Mouse (Mus musculus) E14TG2a.4 (cell line): ENCODE measurements around the gene Setdb1.

Experiments used
- CTCF ChIP-seq: conservative IDR thresholded peaks from 2 replicates; pipeline ENCODE4 v1.5.1; 2014; ENCODE audit warnings: low read length
- NANOG ChIP-seq: IDR thresholded peaks from 2 replicates; pipeline ENCODE4 v1.6.1; 2014; ENCODE audit warnings: borderline replicate concordance, low read length, mixed read lengths

DNA sequence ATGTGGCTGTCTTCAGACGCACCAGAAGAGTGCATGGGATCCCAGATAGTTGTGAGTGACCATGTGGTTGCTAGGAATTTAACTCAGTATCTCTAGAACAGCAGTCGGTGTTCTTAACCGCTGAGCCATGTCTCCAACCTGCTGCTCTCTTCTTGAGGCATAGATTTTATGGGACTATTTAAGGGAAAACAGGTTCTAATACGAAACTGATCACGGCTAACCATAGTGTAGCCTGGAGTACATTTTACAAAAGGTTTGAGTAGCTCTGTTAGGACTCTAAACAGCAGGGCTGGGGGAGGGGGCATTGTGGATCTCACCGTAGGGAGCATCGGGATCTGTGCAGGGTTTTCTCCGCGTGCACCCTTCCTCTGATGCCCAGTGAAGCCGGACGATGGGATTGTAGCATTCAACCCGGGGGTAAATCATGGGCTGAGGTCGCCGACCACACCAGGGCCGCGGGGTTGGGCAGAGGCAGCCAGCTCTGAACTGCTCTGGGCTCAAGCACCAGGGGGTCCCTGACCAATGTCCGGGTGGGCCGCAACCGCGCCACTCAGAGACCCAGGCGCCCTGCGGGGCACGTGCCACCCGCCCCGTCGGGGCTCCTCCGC, 42.4 kb downstream of the Setdb1 start, which contains the start of gene Cers2:
- TF ChIP-seq CTCF (no peak), NANOG (no peak)
